Mouse (Mus musculus): Measurements from ENCODE around the gene Aqp7. TPM values are rescaled to one million over a fixed set of nuclear protein-coding genes. Genes with fewer than 3 reads are reported as not detected.

The Aqp7 gene
- polyA plus RNA-seq, 1 experiment from 2014 or later: not detected

DNA sequence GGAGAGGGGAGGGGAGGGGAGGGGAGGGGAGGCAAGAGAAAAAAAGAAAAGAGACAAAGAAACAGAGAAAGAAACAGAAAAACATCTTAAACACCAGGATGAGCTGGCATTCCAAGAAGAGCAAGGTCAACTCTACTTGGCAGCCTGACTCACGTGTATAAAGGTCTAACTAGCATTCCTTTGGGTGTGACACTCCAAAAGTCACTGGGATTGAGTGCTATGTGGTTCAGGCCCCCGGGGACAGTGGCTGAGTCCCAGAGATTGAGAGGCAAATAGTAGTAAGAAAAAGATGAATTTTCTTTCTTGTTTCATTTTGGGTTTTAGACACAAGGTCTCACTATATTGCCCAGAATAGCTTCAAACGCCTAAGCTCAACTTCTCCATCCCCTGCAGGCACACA lies 10.0 kb downstream of the Aqp7 start:
- Histone ChIP-seq H3K36me3 (ENCODE audit: control insufficient read depth, insufficient read depth, low read length) (no peaks in the 10 kb centered on the region), H3K9me3 (ENCODE audit: control insufficient read depth, low read length) (no peaks in the 10 kb centered on the region), H3K27me3 (ENCODE audit: control insufficient read depth, insufficient read depth, low read length) (no peaks in the 10 kb centered on the region), H3K4me1 (ENCODE audit: control insufficient read depth, insufficient read depth, low read length) (no peaks in the 10 kb centered on the region), H3K4me2 (ENCODE audit: low read depth, severe bottlenecking) (no peak overlapping the region), H3K9ac (ENCODE audit: low read length) (no peak overlapping the region), H3K4me3 (ENCODE audit: low read depth, low read length) (no peak overlapping the region), H3K27ac (replicated peaks; ENCODE audit: low read depth, low read length) (no peak overlapping the region)
- DNase-seq (ENCODE audit: low spot score): no peak
- 67% methylated on average over 3 of the region's 3 CpGs for WGBS
- no peak for ATAC-seq (ENCODE audit: insufficient number of reproducible peaks, low FRiP score, low TSS enrichment, low read depth)

DNA sequence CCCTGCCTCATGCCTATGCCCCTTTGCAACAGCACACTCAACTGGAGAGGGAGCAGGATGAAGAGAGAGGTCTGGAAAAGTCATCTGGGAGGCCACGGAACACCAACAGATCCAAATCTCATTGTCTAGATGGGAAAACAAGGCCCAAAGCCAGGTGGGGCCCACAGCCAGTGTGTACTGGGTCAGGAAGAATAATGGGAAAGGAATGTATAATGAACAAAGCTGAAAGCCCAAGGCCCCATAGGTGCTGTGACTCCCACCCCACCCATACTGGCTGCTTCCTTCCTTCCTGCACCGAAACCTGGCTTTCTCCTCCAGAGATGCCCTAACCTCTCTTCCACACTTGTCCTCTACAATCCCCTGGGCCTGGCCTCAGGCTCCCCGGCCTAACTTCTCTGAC lies 16.7 kb downstream of the Aqp7 start:
- ATAC-seq (ENCODE audit: insufficient number of reproducible peaks, low FRiP score, low TSS enrichment, low read depth) (no peak), DNase-seq (ENCODE audit: low spot score) (no peak)
- Histone ChIP-seq H3K9ac (ENCODE audit: low read length) (no peak overlapping the region), H3K4me3 (ENCODE audit: low read depth, low read length) (no peak overlapping the region), H3K27me3 (ENCODE audit: control insufficient read depth, insufficient read depth, low read length) (no peaks in the 10 kb centered on the region), H3K36me3 (ENCODE audit: control insufficient read depth, insufficient read depth, low read length) (no peaks in the 10 kb centered on the region; the same call in 1 of the 2 replicates), H3K9me3 (ENCODE audit: control insufficient read depth, low read length) (no peaks in the 10 kb centered on the region), H3K27ac (replicated peaks; ENCODE audit: low read depth, low read length) (no peak overlapping the region), H3K4me2 (ENCODE audit: low read depth, severe bottlenecking) (no peak overlapping the region), H3K4me1 (ENCODE audit: control insufficient read depth, insufficient read depth, low read length) (no peaks in the 10 kb centered on the region)
- 86% methylated on average over 3 of the region's 3 CpGs for WGBS

DNA sequence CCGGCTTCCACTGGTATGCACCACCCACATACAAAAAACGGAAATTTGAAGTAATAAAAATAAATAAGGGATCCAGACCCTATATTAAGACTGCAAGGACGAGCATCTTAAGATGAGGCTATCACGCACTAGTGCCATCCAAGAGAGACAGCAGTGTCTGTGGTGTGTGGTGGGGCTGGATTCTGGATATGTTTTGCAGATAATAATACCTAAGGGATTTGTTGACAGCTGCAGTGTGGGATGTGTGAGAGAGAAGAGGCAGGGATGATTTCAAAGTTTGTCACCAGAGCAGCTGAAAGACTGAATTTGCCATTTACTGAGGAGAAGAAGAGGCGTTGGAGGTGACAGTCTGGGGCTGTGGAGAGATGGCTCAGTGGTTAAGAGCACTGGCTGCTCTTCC lies 18.6 kb downstream of the Aqp7 start:
- DNase-seq (ENCODE audit: low spot score) (no peak), ATAC-seq (ENCODE audit: insufficient number of reproducible peaks, low FRiP score, low TSS enrichment, low read depth) (no peak)
- no peak overlapping the region for H3K4me3 ChIP-seq (ENCODE audit: low read depth, low read length)
- WGBS: 91% methylated on average over 5 of the region's 5 CpGs
- no peak overlapping the region for H3K9ac ChIP-seq (ENCODE audit: low read length)
- H3K9me3 ChIP-seq (ENCODE audit: control insufficient read depth, low read length): no peaks in the 10 kb centered on the region
- H3K36me3 ChIP-seq (ENCODE audit: control insufficient read depth, insufficient read depth, low read length): peaks cover 5% of the 10 kb centered on the region
- H3K4me1 ChIP-seq (ENCODE audit: control insufficient read depth, insufficient read depth, low read length): no peaks in the 10 kb centered on the region
- no peak overlapping the region for H3K4me2 ChIP-seq (ENCODE audit: low read depth, severe bottlenecking)
- no peak overlapping the region for H3K27ac ChIP-seq (replicated peaks; ENCODE audit: low read depth, low read length)
- H3K27me3 ChIP-seq (ENCODE audit: control insufficient read depth, insufficient read depth, low read length): no peaks in the 10 kb centered on the region

DNA sequence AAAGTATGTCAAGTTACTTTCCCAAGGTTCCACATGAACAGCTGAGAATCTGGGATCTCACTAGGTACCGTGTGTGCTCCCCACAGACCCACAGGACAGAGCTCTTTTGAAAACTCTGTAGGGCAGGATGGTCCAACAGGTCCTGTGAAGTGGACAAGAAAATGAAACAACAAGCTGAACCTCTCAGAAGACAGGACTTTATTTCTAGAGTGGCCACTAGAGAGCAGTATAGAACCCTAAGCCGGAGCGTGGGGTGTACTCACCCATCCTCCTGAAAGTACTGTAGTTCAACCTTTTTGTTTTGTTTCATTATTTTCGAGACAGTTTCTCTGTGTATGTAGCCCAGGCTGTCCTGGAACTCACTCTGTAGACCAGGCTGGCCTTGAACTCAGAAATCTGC lies 19.7 kb downstream of the Aqp7 start:
- Histone ChIP-seq H3K9me3 (ENCODE audit: control insufficient read depth, low read length) (no peaks in the 10 kb centered on the region), H3K4me3 (ENCODE audit: low read depth, low read length) (no peak overlapping the region), H3K27me3 (ENCODE audit: control insufficient read depth, insufficient read depth, low read length) (no peaks in the 10 kb centered on the region), H3K36me3 (ENCODE audit: control insufficient read depth, insufficient read depth, low read length) (peaks cover 11% of the 10 kb centered on the region), H3K4me1 (ENCODE audit: control insufficient read depth, insufficient read depth, low read length) (no peaks in the 10 kb centered on the region), H3K27ac (replicated peaks; ENCODE audit: low read depth, low read length) (no peak overlapping the region), H3K9ac (ENCODE audit: low read length) (no peak overlapping the region), H3K4me2 (ENCODE audit: low read depth, severe bottlenecking) (no peak overlapping the region)
- DNase-seq (ENCODE audit: low spot score): no peak
- no peak for ATAC-seq (ENCODE audit: insufficient number of reproducible peaks, low FRiP score, low TSS enrichment, low read depth)
- WGBS: 84% methylated on average over 4 of the region's 4 CpGs

DNA sequence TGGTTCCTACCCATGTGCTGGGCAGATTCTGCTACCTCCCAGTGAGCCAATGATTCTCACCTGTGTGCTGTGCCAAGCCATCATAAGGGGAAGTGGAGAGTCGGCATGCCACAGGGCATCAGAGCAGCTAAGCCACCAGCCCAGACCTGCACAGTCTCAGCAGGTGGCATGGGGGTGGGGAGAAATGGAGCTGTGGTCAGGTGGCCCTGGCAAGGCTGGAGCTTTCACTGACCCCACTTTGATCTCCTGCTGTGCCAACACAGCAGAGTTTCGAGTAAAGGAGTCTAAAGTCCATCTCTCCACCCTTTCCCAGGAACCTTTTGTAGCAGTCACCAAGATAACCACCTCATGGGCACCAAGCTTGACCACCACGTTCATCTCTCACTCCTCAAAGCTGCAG lies 20.1 kb downstream of the Aqp7 start:
- Histone ChIP-seq H3K27me3 (ENCODE audit: control insufficient read depth, insufficient read depth, low read length) (no peaks in the 10 kb centered on the region), H3K27ac (replicated peaks; ENCODE audit: low read depth, low read length) (no peak overlapping the region), H3K4me3 (ENCODE audit: low read depth, low read length) (no peak overlapping the region), H3K4me2 (ENCODE audit: low read depth, severe bottlenecking) (no peak overlapping the region), H3K9me3 (ENCODE audit: control insufficient read depth, low read length) (no peaks in the 10 kb centered on the region), H3K9ac (ENCODE audit: low read length) (no peak overlapping the region), H3K4me1 (ENCODE audit: control insufficient read depth, insufficient read depth, low read length) (no peaks in the 10 kb centered on the region), H3K36me3 (ENCODE audit: control insufficient read depth, insufficient read depth, low read length) (peaks cover 11% of the 10 kb centered on the region)
- DNase-seq (ENCODE audit: low spot score): no peak
- WGBS: 93% methylated on average over 3 of the region's 3 CpGs
- no peak for ATAC-seq (ENCODE audit: insufficient number of reproducible peaks, low FRiP score, low TSS enrichment, low read depth)

DNA sequence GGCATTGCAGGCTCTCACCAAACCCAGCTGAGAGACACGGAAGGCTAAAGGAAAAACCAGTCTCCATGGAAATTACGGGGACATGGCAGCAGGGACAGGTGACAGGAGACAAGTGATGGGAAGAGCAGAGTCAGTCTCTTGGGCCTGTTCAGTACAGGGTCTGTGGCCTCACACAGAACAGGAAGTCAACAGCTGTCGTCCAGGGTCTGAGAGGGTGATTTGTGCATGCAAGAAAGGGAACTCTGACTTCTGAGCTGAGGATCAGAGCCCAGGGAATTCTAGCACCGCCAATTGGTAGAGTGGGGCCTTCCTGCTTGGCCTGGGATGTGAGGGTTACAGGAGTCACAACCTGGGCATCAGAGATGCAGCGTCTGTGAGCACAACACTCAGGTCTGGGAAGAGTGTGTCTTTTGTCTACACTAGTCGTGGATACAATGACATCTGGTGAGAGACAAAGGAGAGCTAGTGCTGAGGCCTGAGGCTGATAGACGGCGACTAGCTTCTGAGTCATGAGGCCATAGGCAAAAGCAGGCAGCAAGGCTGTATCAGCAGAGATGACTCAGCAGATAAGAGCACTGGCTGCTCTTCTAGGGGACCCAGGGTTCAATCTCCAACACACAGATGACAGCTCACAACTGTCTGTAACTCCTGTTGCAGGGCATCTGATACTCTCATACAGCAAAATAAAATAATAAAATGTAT lies 21.7 kb downstream of the Aqp7 start:
- H3K9ac ChIP-seq (ENCODE audit: low read length): no peak overlapping the region
- peaks cover 15% of the 10 kb centered on the region for H3K36me3 ChIP-seq (ENCODE audit: control insufficient read depth, insufficient read depth, low read length)
- no peaks in the 10 kb centered on the region for H3K4me1 ChIP-seq (ENCODE audit: control insufficient read depth, insufficient read depth, low read length)
- DNase-seq (ENCODE audit: low spot score): no peak
- no peaks in the 10 kb centered on the region for H3K9me3 ChIP-seq (ENCODE audit: control insufficient read depth, low read length)
- no peak overlapping the region for H3K4me2 ChIP-seq (ENCODE audit: low read depth, severe bottlenecking)
- 64% methylated on average over 8 of the region's 8 CpGs for WGBS
- no peak for ATAC-seq (ENCODE audit: insufficient number of reproducible peaks, low FRiP score, low TSS enrichment, low read depth)
- H3K4me3 ChIP-seq (ENCODE audit: low read depth, low read length): no peak overlapping the region
- H3K27ac ChIP-seq (replicated peaks; ENCODE audit: low read depth, low read length): no peak overlapping the region
- H3K27me3 ChIP-seq (ENCODE audit: control insufficient read depth, insufficient read depth, low read length): no peaks in the 10 kb centered on the region

DNA sequence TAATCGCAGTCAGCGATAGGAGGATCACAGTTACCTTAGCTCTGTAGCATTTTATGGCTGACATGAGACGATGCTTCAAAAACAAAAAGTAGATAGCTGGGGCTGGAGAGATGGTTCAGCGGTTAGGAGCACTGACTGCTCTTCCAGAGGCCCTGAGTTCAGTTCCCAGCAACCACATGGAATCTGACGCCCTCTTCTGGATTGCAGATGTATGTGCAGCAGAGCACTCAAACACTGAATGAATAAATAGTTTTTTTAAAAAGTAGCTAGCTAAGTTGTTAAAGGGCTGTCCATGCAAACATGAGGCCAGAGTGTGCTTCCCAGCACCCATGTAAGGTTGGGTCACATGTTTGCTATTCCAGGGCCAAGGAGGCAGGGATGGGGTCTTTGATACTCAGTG lies 26.8 kb downstream of the Aqp7 start:
- DNase-seq (ENCODE audit: low spot score): no peak
- WGBS: 91% methylated on average over 5 of the region's 5 CpGs
- H3K9me3 ChIP-seq (ENCODE audit: control insufficient read depth, low read length): no peaks in the 10 kb centered on the region

DNA sequence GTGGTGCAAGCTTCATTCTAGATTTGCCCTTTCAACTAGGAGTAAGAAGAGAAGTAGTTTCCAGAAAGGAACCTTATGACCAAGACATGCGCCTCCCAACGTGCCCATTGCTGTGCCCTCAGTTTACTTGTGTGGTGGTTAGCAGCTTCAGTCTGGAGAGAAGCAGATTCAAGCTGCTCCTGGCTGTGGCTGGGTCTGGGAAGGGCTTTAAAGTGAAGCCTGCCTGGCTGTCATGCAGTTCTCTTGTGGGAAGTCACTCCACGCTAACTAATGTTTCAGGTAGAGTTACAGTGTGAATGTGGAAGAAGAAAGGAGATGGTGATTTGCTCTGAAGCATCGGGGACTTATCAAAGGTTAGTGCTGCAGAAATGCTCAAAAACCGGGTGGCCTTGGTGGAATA lies 32.1 kb downstream of the Aqp7 start:
- Histone ChIP-seq H3K9me3 (ENCODE audit: control insufficient read depth, low read length) (no peaks in the 10 kb centered on the region), H3K27ac (replicated peaks; ENCODE audit: low read depth, low read length) (no peak overlapping the region), H3K36me3 (ENCODE audit: control insufficient read depth, insufficient read depth, low read length) (peaks cover 13% of the 10 kb centered on the region), H3K4me1 (ENCODE audit: control insufficient read depth, insufficient read depth, low read length) (no peaks in the 10 kb centered on the region), H3K4me3 (ENCODE audit: low read depth, low read length) (no peak overlapping the region), H3K9ac (ENCODE audit: low read length) (no peak overlapping the region), H3K27me3 (ENCODE audit: control insufficient read depth, insufficient read depth, low read length) (no peaks in the 10 kb centered on the region), H3K4me2 (ENCODE audit: low read depth, severe bottlenecking) (no peak overlapping the region)
- DNase-seq (ENCODE audit: low spot score) (no peak), ATAC-seq (ENCODE audit: insufficient number of reproducible peaks, low FRiP score, low TSS enrichment, low read depth) (no peak)
- WGBS: 93% methylated on average over 5 of the region's 5 CpGs

More for the DNA sequence above, 26.8 kb downstream of the Aqp7 start:
- Histone ChIP-seq H3K36me3 (ENCODE audit: control insufficient read depth, insufficient read depth, low read length) (peaks cover 15% of the 10 kb centered on the region), H3K27me3 (ENCODE audit: control insufficient read depth, insufficient read depth, low read length) (no peaks in the 10 kb centered on the region), H3K27ac (replicated peaks; ENCODE audit: low read depth, low read length) (no peak overlapping the region), H3K4me1 (ENCODE audit: control insufficient read depth, insufficient read depth, low read length) (no peaks in the 10 kb centered on the region), H3K4me2 (ENCODE audit: low read depth, severe bottlenecking) (no peak overlapping the region), H3K9ac (ENCODE audit: low read length) (no peak overlapping the region), H3K4me3 (ENCODE audit: low read depth, low read length) (no peak overlapping the region)
- no peak for ATAC-seq (ENCODE audit: insufficient number of reproducible peaks, low FRiP score, low TSS enrichment, low read depth)

DNA sequence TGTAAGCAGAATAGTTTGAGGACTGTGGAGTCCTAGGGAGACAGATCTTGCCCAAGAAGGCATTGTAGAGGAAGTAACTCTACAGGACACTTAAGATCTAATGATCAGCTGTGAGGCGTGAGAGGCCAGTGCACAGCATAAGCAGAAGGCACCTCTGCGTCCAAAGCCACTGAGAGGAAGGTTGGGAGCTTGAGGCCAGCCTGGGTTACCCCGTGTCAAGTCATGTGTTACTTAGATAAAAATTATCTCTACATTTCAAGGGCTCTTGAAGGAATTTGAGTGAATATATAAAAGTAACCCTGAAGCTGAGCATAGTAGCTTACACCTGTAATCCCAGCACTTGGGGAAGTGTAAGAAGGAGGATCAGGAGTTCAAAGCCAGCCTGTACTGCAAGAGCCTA lies 34.6 kb downstream of the Aqp7 start:
- Histone ChIP-seq H3K36me3 (ENCODE audit: control insufficient read depth, insufficient read depth, low read length) (peaks cover 22% of the 10 kb centered on the region), H3K4me1 (ENCODE audit: control insufficient read depth, insufficient read depth, low read length) (no peaks in the 10 kb centered on the region), H3K4me2 (ENCODE audit: low read depth, severe bottlenecking) (no peak overlapping the region), H3K27ac (replicated peaks; ENCODE audit: low read depth, low read length) (no peak overlapping the region), H3K9ac (ENCODE audit: low read length) (no peak overlapping the region), H3K4me3 (ENCODE audit: low read depth, low read length) (no peak overlapping the region), H3K27me3 (ENCODE audit: control insufficient read depth, insufficient read depth, low read length) (no peaks in the 10 kb centered on the region), H3K9me3 (ENCODE audit: control insufficient read depth, low read length) (no peaks in the 10 kb centered on the region)
- 90% methylated on average over 3 of the region's 3 CpGs for WGBS
- ATAC-seq (ENCODE audit: insufficient number of reproducible peaks, low FRiP score, low TSS enrichment, low read depth): no peak
- DNase-seq (ENCODE audit: low spot score): no peak
